Mouse (Mus musculus) forebrain, embryonic 16.5 days (tissue): ENCODE data around the gene Luc7l3. TPM values are rescaled to one million over a fixed set of nuclear protein-coding genes. Genes with fewer than 3 reads are reported as not detected.

Experiments used
- ATAC-seq: fragments of 200-750 bp; cut with Nextera tagmentation; 2 replicates; pipeline ENCODE4 v1.8.0; 2017; ENCODE audit warnings: mild to moderate bottlenecking, moderate library complexity
- H3K27ac ChIP-seq: fragments of 300-500 bp; sonication (generic); 2 replicates; pipeline ENCODE4 v1.5.1; 2014; ENCODE audit warnings: low read length, control low read depth
- H3K27me3 ChIP-seq: fragments of 300-500 bp; sonication (generic); replicated peaks from 2 replicates; pipeline ENCODE4 v1.6.1; 2014; ENCODE audit warnings: low read length; ENCODE audit not compliant: control insufficient read depth, insufficient read depth
- H3K36me3 ChIP-seq: fragments of 300-500 bp; sonication (generic); 2 replicates; pipeline ENCODE4 v1.6.1; 2014; ENCODE audit not compliant: control insufficient read depth, insufficient read depth
- H3K4me1 ChIP-seq: fragments of 300-500 bp; sonication (generic); replicated peaks from 2 replicates; pipeline ENCODE4 v1.6.1; 2014; ENCODE audit warnings: low read length; ENCODE audit not compliant: control insufficient read depth, insufficient read depth
- H3K4me2 ChIP-seq: fragments of 300-500 bp; sonication (generic); 2 replicates; pipeline ENCODE4 v1.6.1; 2014; ENCODE audit warnings: mild to moderate bottlenecking, low read length, control low read depth
- H3K4me3 ChIP-seq: fragments of 300-500 bp; sonication (generic); replicated peaks from 2 replicates; pipeline ENCODE4 v1.5.1; 2014; ENCODE audit warnings: mild to moderate bottlenecking, low read length, control low read depth
- H3K9ac ChIP-seq: fragments of 300-500 bp; sonication (generic); replicated peaks from 2 replicates; pipeline ENCODE4 v1.6.1; 2014; ENCODE audit warnings: low read depth, low read length, control low read depth
- H3K9me3 ChIP-seq: fragments of 300-500 bp; sonication (generic); 2 replicates; pipeline ENCODE4 v1.6.1; 2016; ENCODE audit warnings: low read length; ENCODE audit not compliant: control insufficient read depth
- WGBS: fragments of 180-500 bp; shearing (Covaris S2); extraction: QIAGEN DNeasy Blood & Tissue Kit; methylation state at CpG from one replicate; pipeline ENCODE4 v1.1.7; 2014; 5-methylcytosine and 5-hydroxymethylcytosine counted together
- polyA plus RNA-seq: library from polyadenylated mRNA; unstranded; fragments of >200 nt; fragmentation: Nextera tagmentation; extraction: Ambion mirVana; gene quantifications from 2 replicates; pipeline ENCODE4 v1.2.1, GENCODE M21; 2015

Luc7l3 gene
- polyA plus RNA-seq, 1 experiment from 2014 or later, result 163 TPM

DNA sequence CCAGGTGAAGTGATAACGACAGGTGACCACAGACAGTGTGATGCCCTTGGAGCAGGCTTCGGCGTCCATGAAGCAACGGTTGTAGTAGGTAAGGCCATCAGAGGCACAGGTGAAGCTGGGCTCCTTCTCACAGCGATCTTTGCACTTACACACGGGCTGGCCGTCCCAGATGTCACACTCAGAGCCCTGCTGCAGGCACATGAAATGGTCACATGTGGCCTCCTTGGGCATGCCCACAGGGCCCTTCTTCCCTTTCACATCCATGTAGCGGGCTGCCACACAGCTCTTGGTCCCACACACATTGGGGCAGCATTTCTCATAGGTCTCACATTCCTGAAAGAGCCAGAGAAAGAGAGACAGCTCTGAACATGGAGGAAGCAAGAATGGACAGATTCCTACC, 83.0 kb downstream of the Luc7l3 start:
- Histone ChIP-seq H3K9me3 (no peaks in the 10 kb centered on the region), H3K4me3 (no peak overlapping the region), H3K4me1 (peaks cover 25% of the 10 kb centered on the region), H3K27ac (no peak overlapping the region), H3K4me2 (no peak overlapping the region), H3K27me3 (no peaks in the 10 kb centered on the region), H3K9ac (no peak overlapping the region), H3K36me3 (no peaks in the 10 kb centered on the region)
- WGBS, result 95% methylated on average over 8 of the region's 8 CpGs
- no peak for ATAC-seq

Other genes starting within 250 kb of the Luc7l3 start
- 35.1 and 46.0 TPM in 2 replicates for gene Tob1, start 110.5 kb downstream of the Luc7l3 start, polyA plus RNA-seq
- 3.5 and 5.3 TPM in 2 replicates for gene Wfikkn2, start 76.0 kb downstream of the Luc7l3 start, polyA plus RNA-seq
- gene Gm21885, start 40.1 kb downstream of the Luc7l3 start, polyA plus RNA-seq, result 0.38 and 0.66 TPM in 2 replicates
- 8.6 and 11.4 TPM in 2 replicates for gene Ankrd40, start 6.0 kb upstream of the Luc7l3 start, polyA plus RNA-seq
- 0.18 and 0.55 TPM in 2 replicates for gene Abcc3, start 71.0 kb upstream of the Luc7l3 start, polyA plus RNA-seq
- gene Cacna1g, start 152.2 kb upstream of the Luc7l3 start, polyA plus RNA-seq, result 5.4 and 12.1 TPM in 2 replicates
- gene Spata20, start 164.2 kb upstream of the Luc7l3 start, polyA plus RNA-seq, result 0.38 and 0.48 TPM in 2 replicates
- 0.26 and 0.35 TPM in 2 replicates for gene Epn3, start 178.0 kb upstream of the Luc7l3 start, polyA plus RNA-seq
- gene Mycbpap, start 199.8 kb upstream of the Luc7l3 start, polyA plus RNA-seq, result 1.9 and 2.6 TPM in 2 replicates
- gene Rsad1, start 227.3 kb upstream of the Luc7l3 start, polyA plus RNA-seq, result 6.6 and 6.7 TPM in 2 replicates
- gene Chad, start 243.1 kb upstream of the Luc7l3 start, polyA plus RNA-seq, result 0.24 and 0.52 TPM in 2 replicates